Mouse (Mus musculus): Measurements from ENCODE around the gene Olfr1029. TPM values are rescaled to one million over a fixed set of nuclear protein-coding genes. Genes with fewer than 3 reads are reported as not detected.

The Olfr1029 gene
- not detected for polyA plus RNA-seq (2014; fragmentation: Illumina TruSeq; extraction: RNeasy Lipid Tissue Mini Kit (QIAGEN cat#74804); ENCODE audit: insufficient read depth, low read depth, low replicate concordance)

DNA sequence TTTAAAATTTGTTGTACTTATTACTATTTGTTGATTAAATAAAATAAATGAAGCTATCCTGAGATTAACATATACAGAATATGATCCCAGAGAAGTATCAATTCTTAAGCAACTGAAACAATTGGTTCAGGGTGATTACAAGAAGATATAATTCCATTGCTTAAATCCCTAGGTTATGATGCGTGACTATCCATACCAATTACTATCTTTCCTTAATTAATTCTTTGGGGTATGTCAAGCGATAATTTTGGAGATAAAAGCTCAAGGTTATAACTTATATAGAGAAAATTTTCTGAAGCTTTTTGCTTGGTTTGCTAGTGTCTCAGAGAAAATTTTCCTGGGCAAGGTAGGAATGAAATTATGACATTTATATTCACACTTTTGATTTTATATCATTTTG lies at the start of gene Olfr1029:
Gene Olfr1029 (plus strand): TSS at position 301 of the 400 bp plus-strand sequence.

DNA sequence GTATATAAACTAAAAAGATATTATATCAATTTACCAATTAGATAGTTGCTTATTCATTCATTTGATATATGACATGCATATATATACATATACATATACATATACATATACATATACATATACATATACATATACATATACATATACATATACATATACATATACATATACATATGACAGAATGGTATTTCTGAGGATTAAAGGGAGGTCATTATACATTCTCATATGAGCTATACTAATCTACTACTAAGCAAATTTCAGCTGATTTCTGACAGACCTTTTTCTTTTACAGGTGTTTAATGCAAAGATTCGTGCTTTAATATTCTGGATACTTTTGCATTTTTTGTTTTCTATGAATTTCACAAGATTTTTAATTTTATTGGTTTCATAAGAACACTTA lies 23.6 kb upstream of the Olfr1029 start, which contains the start of gene Olfr1028:
Gene Olfr1028 (plus strand): TSS at position 301 of the 400 bp plus-strand sequence.

GRCm38 (mm10) chr2:85978976-85979375 lies 5.3 kb downstream of the Olfr1029 start, which contains the start of gene Olfr1030:
TSS of gene Olfr1030 (plus strand) at chr2:85979276.

DNA sequence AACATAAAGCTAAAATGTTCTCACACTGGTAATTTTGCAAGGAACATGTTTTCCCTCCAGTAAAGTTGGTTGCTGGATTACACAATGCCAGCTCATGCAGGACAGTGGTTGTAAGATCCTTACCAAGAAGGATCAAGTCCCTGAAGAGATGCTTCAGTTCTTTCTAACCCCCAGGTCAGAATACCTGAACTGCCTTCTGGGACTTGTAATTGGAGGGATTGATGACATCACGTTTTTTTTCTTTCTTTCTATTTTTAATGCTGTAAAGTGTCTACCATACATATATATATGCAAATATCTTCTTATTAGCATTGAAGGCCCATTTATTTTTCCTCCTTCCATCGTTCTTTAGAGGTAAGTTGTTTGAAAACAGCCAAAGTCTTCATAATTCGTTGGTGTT lies 16.3 kb downstream of the Olfr1029 start, which contains the start of gene Olfr1031:
Gene Olfr1031 (plus strand): TSS at position 301 of the 400 bp plus-strand sequence.

DNA sequence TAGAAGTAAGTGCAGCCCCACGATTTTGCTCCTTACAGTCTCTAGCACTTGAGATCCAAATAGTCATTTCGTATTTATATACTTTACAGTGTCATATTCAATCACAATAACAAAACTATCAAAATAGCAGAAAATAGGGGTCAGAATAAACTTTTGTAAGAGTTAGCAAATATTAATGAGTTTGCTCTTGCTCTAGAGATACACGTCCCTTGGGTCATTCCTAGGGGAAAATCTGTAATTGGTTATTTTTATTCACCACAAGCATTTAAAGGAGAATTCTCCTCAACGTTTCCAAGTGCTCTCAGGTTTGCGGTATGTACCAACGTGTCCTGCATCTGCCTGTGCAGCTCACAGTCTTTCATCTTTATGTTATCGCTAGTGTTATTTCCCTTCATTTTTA lies 31.5 kb downstream of the Olfr1029 start, which contains the start of gene Olfr1032:
Gene Olfr1032 (plus strand): TSS at position 301 of the 400 bp plus-strand sequence.

DNA sequence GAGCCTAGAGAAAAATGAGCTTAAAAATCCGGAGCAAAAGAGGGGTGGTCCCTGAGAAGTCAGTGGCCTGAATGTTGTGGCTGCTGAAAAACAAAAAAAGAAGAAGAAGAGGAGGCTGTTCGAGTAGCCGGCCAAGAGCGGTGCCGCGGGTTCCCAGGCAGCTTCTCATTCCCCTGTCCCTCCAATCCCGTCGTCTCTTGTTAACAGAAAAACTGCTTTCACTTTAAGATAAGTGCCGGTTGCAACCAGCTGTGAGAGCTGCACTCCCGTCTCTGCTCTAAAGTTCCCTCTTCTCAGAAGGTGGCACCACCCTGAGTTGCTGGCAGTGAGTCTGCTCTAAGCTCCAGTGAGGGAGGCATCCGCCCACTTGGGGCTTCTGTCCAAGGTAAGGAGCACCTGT lies 46.7 kb downstream of the Olfr1029 start, which contains the start of gene Olfr1033:
Gene Olfr1033 (plus strand): TSS at position 228 of the 400 bp plus-strand sequence.

Other genes starting within 250 kb of the Olfr1029 start
- not detected for gene Olfr1012, start 211.1 kb upstream of the Olfr1029 start, polyA plus RNA-seq (2014; fragmentation: Illumina TruSeq; extraction: RNeasy Lipid Tissue Mini Kit (QIAGEN cat#74804); ENCODE audit: insufficient read depth, low read depth, low replicate concordance)
- not detected for gene Olfr1013, start 206.8 kb upstream of the Olfr1029 start, polyA plus RNA-seq (2014; fragmentation: Illumina TruSeq; extraction: RNeasy Lipid Tissue Mini Kit (QIAGEN cat#74804); ENCODE audit: insufficient read depth, low read depth, low replicate concordance)
- gene Olfr1014, start 201.2 kb upstream of the Olfr1029 start, polyA plus RNA-seq (2014; fragmentation: Illumina TruSeq; extraction: RNeasy Lipid Tissue Mini Kit (QIAGEN cat#74804); ENCODE audit: insufficient read depth, low read depth, low replicate concordance) = not detected
- gene Olfr1015, start 191.9 kb upstream of the Olfr1029 start, polyA plus RNA-seq (2014; fragmentation: Illumina TruSeq; extraction: RNeasy Lipid Tissue Mini Kit (QIAGEN cat#74804); ENCODE audit: insufficient read depth, low read depth, low replicate concordance) = not detected
- not detected for gene Olfr1016, start 171.4 kb upstream of the Olfr1029 start, polyA plus RNA-seq (2014; fragmentation: Illumina TruSeq; extraction: RNeasy Lipid Tissue Mini Kit (QIAGEN cat#74804); ENCODE audit: insufficient read depth, low read depth, low replicate concordance)
- not detected for gene Olfr1018, start 155.4 kb upstream of the Olfr1029 start, polyA plus RNA-seq (2014; fragmentation: Illumina TruSeq; extraction: RNeasy Lipid Tissue Mini Kit (QIAGEN cat#74804); ENCODE audit: insufficient read depth, low read depth, low replicate concordance)
- not detected for gene Olfr1019, start 128.4 kb upstream of the Olfr1029 start, polyA plus RNA-seq (2014; fragmentation: Illumina TruSeq; extraction: RNeasy Lipid Tissue Mini Kit (QIAGEN cat#74804); ENCODE audit: insufficient read depth, low read depth, low replicate concordance)
- gene Olfr1020, start 126.9 kb upstream of the Olfr1029 start, polyA plus RNA-seq (2014; fragmentation: Illumina TruSeq; extraction: RNeasy Lipid Tissue Mini Kit (QIAGEN cat#74804); ENCODE audit: insufficient read depth, low read depth, low replicate concordance) = not detected
- gene Olfr1022, start 105.3 kb upstream of the Olfr1029 start, polyA plus RNA-seq (2014; fragmentation: Illumina TruSeq; extraction: RNeasy Lipid Tissue Mini Kit (QIAGEN cat#74804); ENCODE audit: insufficient read depth, low read depth, low replicate concordance) = not detected
- gene Olfr1023, start 88.3 kb upstream of the Olfr1029 start, polyA plus RNA-seq (2014; fragmentation: Illumina TruSeq; extraction: RNeasy Lipid Tissue Mini Kit (QIAGEN cat#74804); ENCODE audit: insufficient read depth, low read depth, low replicate concordance) = not detected
- gene Olfr1024, start 68.8 kb upstream of the Olfr1029 start, polyA plus RNA-seq (2014; fragmentation: Illumina TruSeq; extraction: RNeasy Lipid Tissue Mini Kit (QIAGEN cat#74804); ENCODE audit: insufficient read depth, low read depth, low replicate concordance) = not detected
- not detected for gene Olfr1025-ps1, start 58.7 kb upstream of the Olfr1029 start, polyA plus RNA-seq (2014; fragmentation: Illumina TruSeq; extraction: RNeasy Lipid Tissue Mini Kit (QIAGEN cat#74804); ENCODE audit: insufficient read depth, low read depth, low replicate concordance)
- not detected for gene Olfr1026, start 52.3 kb upstream of the Olfr1029 start, polyA plus RNA-seq (2014; fragmentation: Illumina TruSeq; extraction: RNeasy Lipid Tissue Mini Kit (QIAGEN cat#74804); ENCODE audit: insufficient read depth, low read depth, low replicate concordance)
- gene Olfr1028, start 23.5 kb upstream of the Olfr1029 start, polyA plus RNA-seq (2014; fragmentation: Illumina TruSeq; extraction: RNeasy Lipid Tissue Mini Kit (QIAGEN cat#74804); ENCODE audit: insufficient read depth, low read depth, low replicate concordance) = not detected
- gene Olfr1030, start 5.4 kb downstream of the Olfr1029 start, polyA plus RNA-seq (2014; fragmentation: Illumina TruSeq; extraction: RNeasy Lipid Tissue Mini Kit (QIAGEN cat#74804); ENCODE audit: insufficient read depth, low read depth, low replicate concordance) = not detected
- not detected for gene Olfr1031, start 16.4 kb downstream of the Olfr1029 start, polyA plus RNA-seq (2014; fragmentation: Illumina TruSeq; extraction: RNeasy Lipid Tissue Mini Kit (QIAGEN cat#74804); ENCODE audit: insufficient read depth, low read depth, low replicate concordance)
- gene Olfr1032, start 31.6 kb downstream of the Olfr1029 start, polyA plus RNA-seq (2014; fragmentation: Illumina TruSeq; extraction: RNeasy Lipid Tissue Mini Kit (QIAGEN cat#74804); ENCODE audit: insufficient read depth, low read depth, low replicate concordance) = not detected
- gene Olfr1033, start 46.7 kb downstream of the Olfr1029 start, polyA plus RNA-seq (2014; fragmentation: Illumina TruSeq; extraction: RNeasy Lipid Tissue Mini Kit (QIAGEN cat#74804); ENCODE audit: insufficient read depth, low read depth, low replicate concordance) = 3.4 TPM
- 0.06 TPM for gene Olfr1034, start 72.0 kb downstream of the Olfr1029 start, polyA plus RNA-seq (2014; fragmentation: Illumina TruSeq; extraction: RNeasy Lipid Tissue Mini Kit (QIAGEN cat#74804); ENCODE audit: insufficient read depth, low read depth, low replicate concordance)
- not detected for gene Olfr1036, start 100.1 kb downstream of the Olfr1029 start, polyA plus RNA-seq (2014; fragmentation: Illumina TruSeq; extraction: RNeasy Lipid Tissue Mini Kit (QIAGEN cat#74804); ENCODE audit: insufficient read depth, low read depth, low replicate concordance)
- gene Olfr1037, start 113.5 kb downstream of the Olfr1029 start, polyA plus RNA-seq (2014; fragmentation: Illumina TruSeq; extraction: RNeasy Lipid Tissue Mini Kit (QIAGEN cat#74804); ENCODE audit: insufficient read depth, low read depth, low replicate concordance) = not detected
- gene Olfr1039, start 162.0 kb downstream of the Olfr1029 start, polyA plus RNA-seq (2014; fragmentation: Illumina TruSeq; extraction: RNeasy Lipid Tissue Mini Kit (QIAGEN cat#74804); ENCODE audit: insufficient read depth, low read depth, low replicate concordance) = not detected
- gene Olfr1040, start 172.8 kb downstream of the Olfr1029 start, polyA plus RNA-seq (2014; fragmentation: Illumina TruSeq; extraction: RNeasy Lipid Tissue Mini Kit (QIAGEN cat#74804); ENCODE audit: insufficient read depth, low read depth, low replicate concordance) = not detected
- not detected for gene Olfr1042, start 187.9 kb downstream of the Olfr1029 start, polyA plus RNA-seq (2014; fragmentation: Illumina TruSeq; extraction: RNeasy Lipid Tissue Mini Kit (QIAGEN cat#74804); ENCODE audit: insufficient read depth, low read depth, low replicate concordance)
- gene Olfr1043, start 193.6 kb downstream of the Olfr1029 start, polyA plus RNA-seq (2014; fragmentation: Illumina TruSeq; extraction: RNeasy Lipid Tissue Mini Kit (QIAGEN cat#74804); ENCODE audit: insufficient read depth, low read depth, low replicate concordance) = not detected
- gene Olfr1044, start 203.9 kb downstream of the Olfr1029 start, polyA plus RNA-seq (2014; fragmentation: Illumina TruSeq; extraction: RNeasy Lipid Tissue Mini Kit (QIAGEN cat#74804); ENCODE audit: insufficient read depth, low read depth, low replicate concordance) = not detected
- gene Olfr52, start 211.8 kb downstream of the Olfr1029 start, polyA plus RNA-seq (2014; fragmentation: Illumina TruSeq; extraction: RNeasy Lipid Tissue Mini Kit (QIAGEN cat#74804); ENCODE audit: insufficient read depth, low read depth, low replicate concordance) = not detected
- not detected for gene Olfr1045, start 229.1 kb downstream of the Olfr1029 start, polyA plus RNA-seq (2014; fragmentation: Illumina TruSeq; extraction: RNeasy Lipid Tissue Mini Kit (QIAGEN cat#74804); ENCODE audit: insufficient read depth, low read depth, low replicate concordance)
- not detected for gene Olfr1046, start 245.4 kb downstream of the Olfr1029 start, polyA plus RNA-seq (2014; fragmentation: Illumina TruSeq; extraction: RNeasy Lipid Tissue Mini Kit (QIAGEN cat#74804); ENCODE audit: insufficient read depth, low read depth, low replicate concordance)

All from lung, adult 10 weeks (tissue).